Mouse (Mus musculus): ENCODE measurements around the gene Ift27. TPM values are rescaled to one million over a fixed set of nuclear protein-coding genes. Genes with fewer than 3 reads are reported as not detected.

Gene Ift27
- 60.5 and 60.7 TPM in 2 replicates for polyA plus RNA-seq (2015; fragmentation: Nextera tagmentation; extraction: Ambion mirVana)

DNA sequence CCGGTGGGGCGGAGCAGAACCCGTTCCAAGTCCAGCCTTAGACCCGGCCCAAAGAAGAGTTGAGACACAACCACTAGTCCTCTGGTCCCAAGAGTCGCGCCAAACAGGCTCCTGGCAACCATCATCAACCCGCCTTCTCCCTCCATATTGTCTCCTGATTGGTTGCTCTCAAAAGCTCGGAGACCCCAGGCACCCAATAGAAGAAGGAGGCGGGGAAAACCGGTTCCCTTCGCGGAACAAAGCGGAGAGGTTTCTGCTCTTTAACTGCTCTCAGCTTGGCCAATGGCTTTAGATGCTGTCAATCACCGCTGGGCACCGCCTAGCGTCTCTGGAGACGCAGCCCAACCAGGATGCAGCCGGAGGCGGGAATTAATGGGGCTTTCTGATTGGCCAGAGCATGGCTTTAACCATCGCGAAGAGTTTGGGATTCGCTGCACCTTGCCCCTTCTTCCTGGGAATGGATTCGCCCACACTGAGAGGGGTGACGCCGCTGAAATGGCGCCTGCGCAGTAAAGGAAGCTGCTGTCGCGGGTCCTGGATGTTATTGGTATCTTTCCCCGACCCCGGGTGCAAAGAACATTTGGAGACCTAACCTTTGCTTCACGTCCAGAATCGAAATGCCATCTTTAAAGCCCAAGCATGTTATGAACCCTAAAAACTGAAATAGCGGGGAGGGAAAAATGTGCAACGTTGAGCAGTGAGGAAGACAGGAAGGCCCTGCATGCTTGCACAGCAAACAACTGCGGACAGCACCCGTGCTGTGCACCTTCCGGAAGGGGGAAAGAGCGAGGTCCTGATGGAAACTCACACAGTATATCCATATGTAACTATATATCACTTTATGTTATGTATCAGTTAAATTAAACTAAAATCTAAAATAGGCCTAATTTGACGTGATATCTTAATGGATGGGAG is at the start of gene Ift27:
TSS of gene Ift27 (minus strand) at position 136 of the 915 bp plus-strand sequence.

GRCm38 (mm10) chr15:78206312-78206711 is 32.4 kb upstream of the Ift27 start, which contains the start of gene Pvalb:
Pvalb (minus strand) TSS chr15:78206400.

DNA sequence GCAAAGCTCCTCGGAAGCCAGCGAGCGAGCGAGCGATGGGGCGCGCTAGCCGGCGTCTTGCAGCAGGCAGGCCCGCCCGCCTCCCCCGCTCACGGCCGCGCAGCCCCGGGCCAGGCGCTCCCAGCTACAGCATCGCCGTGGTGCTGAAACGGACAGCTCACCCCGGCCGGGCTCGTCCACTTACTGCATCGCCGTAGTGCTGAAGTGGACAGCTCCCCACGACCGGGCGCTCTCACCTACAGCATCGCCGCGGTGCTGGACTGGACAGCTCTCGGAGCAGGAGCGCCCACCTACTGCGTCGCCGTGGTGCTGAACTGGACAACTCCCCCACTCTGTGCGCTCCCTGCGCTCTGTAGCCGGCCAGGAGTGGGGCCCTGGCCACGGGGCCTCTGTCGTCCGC is 54.2 kb downstream of the Ift27 start, which contains the start of gene Cacng2:
TSS of gene Cacng2 (minus strand) at position 325 of the 400 bp plus-strand sequence.

Other genes with a start within 250 kb of the Ift27 start
- gene Txn2, start 245.1 kb downstream of the Ift27 start, polyA plus RNA-seq (2015; fragmentation: Nextera tagmentation; extraction: Ambion mirVana): 162 and 181 TPM in 2 replicates
- 1.2 and 1.9 TPM in 2 replicates for gene Foxred2, start 217.4 kb downstream of the Ift27 start, polyA plus RNA-seq (2015; fragmentation: Nextera tagmentation; extraction: Ambion mirVana)
- 134 and 149 TPM in 2 replicates for gene Eif3d, start 203.3 kb downstream of the Ift27 start, polyA plus RNA-seq (2015; fragmentation: Nextera tagmentation; extraction: Ambion mirVana)
- gene Cacng2, start 54.1 kb downstream of the Ift27 start, polyA plus RNA-seq (2015; fragmentation: Nextera tagmentation; extraction: Ambion mirVana): not detected in 2 replicates
- not detected in 2 replicates for gene Pvalb, start 32.3 kb upstream of the Ift27 start, polyA plus RNA-seq (2015; fragmentation: Nextera tagmentation; extraction: Ambion mirVana)
- gene Ncf4, start 70.7 kb upstream of the Ift27 start, polyA plus RNA-seq (2015; fragmentation: Nextera tagmentation; extraction: Ambion mirVana): 91.3 and 109 TPM in 2 replicates
- 2.0 and 2.5 TPM in 2 replicates for gene Csf2rb2, start 131.6 kb upstream of the Ift27 start, polyA plus RNA-seq (2015; fragmentation: Nextera tagmentation; extraction: Ambion mirVana)
- 10.7 and 15.6 TPM in 2 replicates for gene Csf2rb, start 151.6 kb upstream of the Ift27 start, polyA plus RNA-seq (2015; fragmentation: Nextera tagmentation; extraction: Ambion mirVana)
- gene Tex33, start 221.8 kb upstream of the Ift27 start, polyA plus RNA-seq (2015; fragmentation: Nextera tagmentation; extraction: Ambion mirVana): not detected in 2 replicates
- 28.7 and 36.2 TPM in 2 replicates for gene Tst, start 231.8 kb upstream of the Ift27 start, polyA plus RNA-seq (2015; fragmentation: Nextera tagmentation; extraction: Ambion mirVana)
- gene Mpst, start 232.3 kb upstream of the Ift27 start, polyA plus RNA-seq (2015; fragmentation: Nextera tagmentation; extraction: Ambion mirVana): 5.7 and 5.9 TPM in 2 replicates

Data from spleen, postnatal 0 days (tissue).